Mouse (Mus musculus) hindbrain, embryonic 16.5 days (tissue): ENCODE measurements around the gene Nipa1. TPM values are rescaled to one million over a fixed set of nuclear protein-coding genes. Genes with fewer than 3 reads are reported as not detected.

ENCODE experiments used
- polyA plus RNA-seq: library from polyadenylated mRNA; unstranded; fragments of >200 nt; fragmentation: Nextera tagmentation; extraction: Ambion mirVana; gene quantifications from 2 replicates; pipeline ENCODE4 v1.2.1, GENCODE M21; 2015

Nipa1 gene
- polyA plus RNA-seq, 1 experiment from 2014 or later = 28.7 TPM

Other genes starting within 250 kb of the Nipa1 start
- 34.5 and 35.2 TPM in 2 replicates for gene Tubgcp5, start 225.8 kb downstream of the Nipa1 start, polyA plus RNA-seq
- 44.8 and 45.1 TPM in 2 replicates for gene Cyfip1, start 178.2 kb downstream of the Nipa1 start, polyA plus RNA-seq
- 31.4 and 33.9 TPM in 2 replicates for gene Nipa2, start 57.5 kb downstream of the Nipa1 start, polyA plus RNA-seq
- gene Herc2, start 30.2 kb upstream of the Nipa1 start, polyA plus RNA-seq = 46.1 and 50.0 TPM in 2 replicates
- gene Oca2, start 219.8 kb upstream of the Nipa1 start, polyA plus RNA-seq = 2.2 and 2.3 TPM in 2 replicates